Mouse (Mus musculus): ENCODE measurements around the gene Gng13.

DNA sequence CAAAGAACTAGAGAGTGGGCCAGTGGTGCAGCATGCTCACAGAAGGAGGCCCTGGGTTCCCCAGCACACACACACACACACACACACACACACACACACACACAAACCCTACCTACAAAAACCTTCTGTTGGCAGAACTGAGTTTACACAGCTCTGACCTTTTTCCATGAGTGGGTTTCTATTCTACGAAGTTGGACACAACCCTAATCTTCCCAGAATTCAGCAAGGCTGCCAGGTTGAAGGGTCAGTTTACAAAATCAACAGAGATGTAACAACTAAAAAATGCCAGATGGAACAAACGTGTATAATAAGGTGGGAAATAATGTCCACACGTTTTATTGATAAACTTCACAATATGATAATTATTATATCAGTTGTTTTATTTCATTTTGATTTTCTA is 40.7 kb downstream of the Gng13 start:
- TF ChIP-seq POLR2A (IDR thresholded peaks at IDR 0.05; ENCODE audit: extremely low read depth, insufficient read depth, low read length) (no peak), CTCF (IDR thresholded peaks at IDR 0.05; ENCODE audit: low read depth, low read length) (no peak)

All from liver, adult 2 months (tissue).